Mouse (Mus musculus) ES-Bruce4 (cell line): Measurements from ENCODE around the gene Srgap3. TPM values are rescaled to one million over a fixed set of nuclear protein-coding genes. Genes with fewer than 3 reads are reported as not detected.

Experiments used
- H3K27ac ChIP-seq: 2 replicates; pipeline ENCODE4 v1.5.1; 2012; ENCODE audit warnings: low read length, inconsistent platforms; ENCODE audit not compliant: insufficient read depth
- H3K27me3 ChIP-seq: 2 replicates; pipeline ENCODE4 v1.6.1; 2012; ENCODE audit warnings: mild to moderate bottlenecking, low read length, inconsistent platforms; ENCODE audit not compliant: control insufficient read depth, poor library complexity, insufficient read depth, severe bottlenecking
- H3K36me3 ChIP-seq: 2 replicates; pipeline ENCODE4 v1.6.1; 2012; ENCODE audit warnings: inconsistent platforms, mild to moderate bottlenecking, low read length, moderate library complexity; ENCODE audit not compliant: control insufficient read depth, poor library complexity, insufficient read depth, severe bottlenecking
- H3K4me1 ChIP-seq: one replicate; pipeline ENCODE4 v1.8.1; 2011; ENCODE audit warnings: low read length; ENCODE audit not compliant: control insufficient read depth, insufficient read depth
- H3K4me3 ChIP-seq: 2 replicates; pipeline ENCODE4 v1.5.1; 2011; ENCODE audit warnings: low read depth, mild to moderate bottlenecking, low read length
- H3K9ac ChIP-seq: 2 replicates; pipeline ENCODE4 v1.6.1; 2012; ENCODE audit warnings: low read depth, mild to moderate bottlenecking, inconsistent platforms; ENCODE audit not compliant: poor library complexity, severe bottlenecking
- H3K9me3 ChIP-seq: replicated peaks from 2 replicates; pipeline ENCODE4 v1.6.1; 2012; ENCODE audit warnings: mild to moderate bottlenecking, low read length, inconsistent platforms; ENCODE audit not compliant: control insufficient read depth, poor library complexity, insufficient read depth, severe bottlenecking
- CTCF ChIP-seq: IDR thresholded peaks from one replicate; pipeline ENCODE4 v1.8.1; 2011; ENCODE audit warnings: low read depth, low read length
- EP300 ChIP-seq: IDR thresholded peaks from 2 replicates; pipeline ENCODE4 v1.6.1; 2011; ENCODE audit warnings: low read depth, low read length; ENCODE audit not compliant: insufficient read depth
- POLR2A ChIP-seq: IDR thresholded peaks from one replicate; pipeline ENCODE4 v1.8.1; 2011; ENCODE audit warnings: low read length; ENCODE audit not compliant: insufficient read depth
- polyA plus RNA-seq: library from polyadenylated mRNA; stranded (reverse); fragments of >200 nt; gene quantifications from 2 replicates; pipeline ENCODE4 v1.2.4, GENCODE M21; 2011; ENCODE audit warnings: low read depth; ENCODE audit not compliant: missing spikeins, insufficient read depth, insufficient read length

The Srgap3 gene
- polyA plus RNA-seq, 1 experiment: 7.0 TPM

DNA sequence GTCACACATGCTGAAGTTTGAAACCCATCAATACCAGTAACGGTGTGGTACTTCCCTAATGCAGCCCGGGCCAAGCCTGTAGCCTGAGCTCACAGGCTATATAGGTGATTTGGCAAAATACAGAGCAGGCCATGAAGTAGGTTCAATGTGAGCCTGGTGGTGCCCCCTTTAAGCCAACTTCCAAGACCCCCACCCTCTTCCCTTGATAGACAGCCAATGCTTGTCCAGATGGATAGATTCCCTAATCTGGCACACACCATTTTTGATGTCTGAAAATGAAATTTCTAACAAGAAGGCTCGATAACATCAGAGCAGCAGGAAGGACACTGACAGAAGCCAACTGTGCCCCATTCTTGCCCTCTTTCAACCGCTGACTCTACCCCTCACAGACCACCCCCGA is 47.8 kb downstream of the Srgap3 start:
- TF ChIP-seq EP300: no peak
- TF ChIP-seq POLR2A: no peak
- TF ChIP-seq CTCF: no peak
- Histone ChIP-seq H3K27me3 (no peaks in the 10 kb centered on the region), H3K27ac (no peak overlapping the region), H3K36me3 (no peaks in the 10 kb centered on the region), H3K9me3 (no peaks in the 10 kb centered on the region), H3K9ac (no peak overlapping the region), H3K4me1 (no peaks in the 10 kb centered on the region), H3K4me3 (no peak overlapping the region)

DNA sequence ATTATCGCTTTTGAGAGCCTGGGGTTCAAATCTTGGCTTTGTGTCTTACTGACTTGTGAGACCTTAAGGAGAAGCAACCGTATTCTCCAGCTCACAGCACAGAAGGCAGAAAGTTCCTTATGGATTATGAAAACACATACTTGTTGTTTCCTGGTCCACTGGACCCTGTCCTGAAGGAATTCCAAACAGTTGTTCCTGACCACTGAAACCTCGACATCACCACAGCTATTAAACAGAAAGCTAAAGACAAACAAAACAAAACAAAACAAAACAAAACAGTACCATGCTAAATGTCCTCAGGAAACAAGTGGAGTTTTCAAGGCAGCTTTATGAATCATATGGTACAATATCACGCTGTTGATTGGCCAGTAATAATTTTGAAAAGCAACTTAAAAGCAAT is 48.6 kb downstream of the Srgap3 start:
- Histone ChIP-seq H3K36me3 (no peaks in the 10 kb centered on the region), H3K27me3 (no peaks in the 10 kb centered on the region), H3K4me3 (no peak overlapping the region), H3K9ac (no peak overlapping the region), H3K27ac (no peak overlapping the region), H3K9me3 (no peaks in the 10 kb centered on the region), H3K4me1 (no peaks in the 10 kb centered on the region)
- no peak for TF ChIP-seq EP300
- no peak for TF ChIP-seq POLR2A
- TF ChIP-seq CTCF: no peak

DNA sequence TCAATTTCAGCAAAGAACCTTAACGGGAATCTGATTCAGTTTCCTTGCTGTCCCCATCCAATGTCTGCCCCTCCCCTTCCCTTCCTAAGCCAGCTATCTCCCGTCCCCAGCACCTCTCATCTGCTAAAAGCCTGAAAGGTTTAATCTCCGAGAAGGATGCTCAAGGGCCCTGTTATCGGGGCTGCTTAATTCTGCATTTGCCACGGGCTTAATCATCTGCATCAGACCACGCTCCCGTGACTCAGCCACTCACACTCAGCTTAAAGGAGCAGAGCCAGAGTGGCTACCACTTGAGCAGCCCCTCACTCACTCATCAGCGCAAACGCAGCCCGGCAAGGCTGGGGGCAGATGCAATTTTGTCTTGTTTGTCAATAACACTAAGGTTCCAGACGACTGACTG is 50.7 kb downstream of the Srgap3 start:
- H3K36me3 ChIP-seq: no peaks in the 10 kb centered on the region
- no peaks in the 10 kb centered on the region for H3K27me3 ChIP-seq
- no peaks in the 10 kb centered on the region for H3K4me1 ChIP-seq
- no peak overlapping the region for H3K9ac ChIP-seq
- no peak overlapping the region for H3K27ac ChIP-seq
- no peak overlapping the region for H3K4me3 ChIP-seq
- no peaks in the 10 kb centered on the region for H3K9me3 ChIP-seq
- TF ChIP-seq POLR2A (no peak), EP300 (no peak), CTCF (no peak)

DNA sequence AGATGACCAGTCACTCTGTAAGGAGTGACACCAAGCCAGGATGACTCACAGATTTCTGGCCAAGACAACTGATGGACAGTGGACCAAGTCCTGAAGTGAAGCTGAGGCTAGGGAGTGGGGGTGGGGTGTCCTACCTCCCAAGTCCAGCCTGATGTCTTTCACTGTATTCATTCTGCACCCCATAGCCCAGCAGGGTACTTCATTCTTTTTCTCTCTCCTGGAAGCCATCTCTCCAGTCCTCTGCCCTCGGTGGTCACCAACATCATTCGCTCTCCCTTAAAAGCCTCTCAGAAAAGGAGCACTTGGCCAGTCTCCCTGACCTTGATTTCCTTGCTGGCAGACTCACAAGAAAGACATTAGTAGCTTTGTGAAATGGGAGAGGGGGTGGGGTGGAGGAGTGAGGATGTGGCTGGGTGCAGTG is 56.7 kb downstream of the Srgap3 start:
- Histone ChIP-seq H3K27me3 (no peaks in the 10 kb centered on the region), H3K27ac (no peak overlapping the region), H3K36me3 (no peaks in the 10 kb centered on the region), H3K4me1 (no peaks in the 10 kb centered on the region), H3K9ac (no peak overlapping the region), H3K9me3 (no peaks in the 10 kb centered on the region), H3K4me3 (no peak overlapping the region)
- TF ChIP-seq CTCF (no peak), EP300 (no peak), POLR2A (no peak)

DNA sequence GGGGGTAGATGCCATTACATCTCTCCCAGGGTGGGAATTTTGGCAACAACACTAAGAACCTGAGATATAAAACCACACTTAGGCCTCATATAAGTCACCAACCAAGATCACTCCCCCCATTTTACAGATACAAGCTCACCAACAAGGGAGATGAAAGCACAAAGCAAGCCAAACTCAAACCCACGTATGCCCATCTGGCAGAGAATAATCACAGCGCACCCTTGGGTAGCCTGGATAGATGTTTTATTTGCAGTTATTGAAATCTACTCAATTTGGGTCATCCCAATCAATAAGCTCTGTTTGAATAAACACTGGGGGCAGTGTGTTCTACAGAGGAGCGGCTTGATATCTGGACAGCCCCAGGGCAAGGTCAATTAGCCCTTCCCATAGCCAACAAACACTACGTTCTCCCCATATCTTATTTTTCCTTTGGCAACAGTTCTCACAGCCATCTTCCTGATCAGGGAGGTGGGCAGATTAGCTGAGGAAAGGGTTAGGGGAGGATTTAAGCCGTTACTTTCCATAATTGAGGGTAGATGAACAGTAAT is 63.4 kb downstream of the Srgap3 start:
- no peaks in the 10 kb centered on the region for H3K27me3 ChIP-seq
- no peaks in the 10 kb centered on the region for H3K36me3 ChIP-seq
- TF ChIP-seq EP300: no peak
- TF ChIP-seq CTCF: no peak
- TF ChIP-seq POLR2A: no peak
- no peak overlapping the region for H3K27ac ChIP-seq
- H3K9me3 ChIP-seq: no peaks in the 10 kb centered on the region
- H3K4me1 ChIP-seq: peaks cover 2% of the 10 kb centered on the region
- H3K4me3 ChIP-seq: no peak overlapping the region
- H3K9ac ChIP-seq: no peak overlapping the region

DNA sequence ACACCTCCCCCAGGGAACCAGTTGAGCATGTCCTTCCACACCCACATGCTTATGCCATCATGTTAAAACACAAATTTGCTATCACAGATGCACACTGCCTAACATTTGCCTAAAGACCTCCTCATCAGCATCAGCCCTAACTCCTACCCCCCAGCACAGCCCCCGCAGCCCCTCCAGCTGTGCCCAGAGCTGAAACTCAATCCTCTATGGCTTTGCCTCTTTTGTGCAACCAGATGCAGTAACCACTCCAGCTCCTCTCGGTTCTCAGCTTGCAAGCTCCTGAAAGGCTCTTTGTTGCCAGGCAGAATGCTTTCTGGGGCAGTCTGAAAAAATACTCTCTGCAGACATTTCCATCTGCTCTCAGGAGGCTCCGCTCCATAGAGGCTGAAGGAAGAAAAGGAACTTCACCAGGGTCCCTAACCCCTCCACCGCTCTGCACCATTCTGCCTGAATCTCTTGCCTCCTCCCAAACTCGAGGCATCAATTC is 67.0 kb downstream of the Srgap3 start:
- no peak overlapping the region for H3K4me3 ChIP-seq
- no peaks in the 10 kb centered on the region for H3K36me3 ChIP-seq
- H3K27me3 ChIP-seq: no peaks in the 10 kb centered on the region
- TF ChIP-seq POLR2A: no peak
- TF ChIP-seq CTCF: no peak
- peaks cover under 1% of the 10 kb centered on the region for H3K4me1 ChIP-seq
- no peak overlapping the region for H3K9ac ChIP-seq
- H3K9me3 ChIP-seq: no peaks in the 10 kb centered on the region
- H3K27ac ChIP-seq: no peak overlapping the region
